Mouse (Mus musculus) mouse embryonic stem cell (cell line): ENCODE results near the gene Cdnf.

Experiments used
- in situ Hi-C, 2 experiments: fragments of 300-500 bp; cut with MboI; formaldehyde crosslinking; loops; 1 replicate in 1 of 2; 3 replicates in 1 of 2; pipeline ENCODE4 v1.14.3; 2019 to 2020; ENCODE audit warnings: low sequenced_read_pairs in 2 of 2, low pct_unique_long_range_greater_than_20kb in 1 of 2, mixed read lengths in 1 of 2; ENCODE audit not compliant: unreplicated experiment in 1 of 2

The Cdnf gene

GRCm38 (mm10) chr2:3512552-3513454 lies at the start of gene Cdnf, which contains the start of the genes Gm45902 and Hspa14:
Cdnf (plus strand) TSS chr2:3513030.
Gm45902 (minus strand) TSS chr2:3512790.
Hspa14 (minus strand) TSS chr2:3512814.
- in situ Hi-C loops = no loop called here

GRCm38 (mm10) chr2:3473891-3474290 lies 38.9 kb upstream of the Cdnf start:
- in situ Hi-C loops = no loop called here

- in situ Hi-C loops = no loop called here
Observed at GRCm38 (mm10) chr2:3474361-3474805, 38.4 kb upstream of the Cdnf start.

GRCm38 (mm10) chr2:3474861-3475283 lies 38.0 kb upstream of the Cdnf start, which contains the start of gene Suv39h2:
Suv39h2 (minus strand) TSS chr2:3475031.
- in situ Hi-C loops = no loop called here

- in situ Hi-C loops = no loop called here
Observed at GRCm38 (mm10) chr2:3475746-3476251, 37.0 kb upstream of the Cdnf start.

GRCm38 (mm10) chr2:3480239-3480638 lies 32.6 kb upstream of the Cdnf start:
- in situ Hi-C loops = no loop called here

- in situ Hi-C loops = no loop called here
Observed at GRCm38 (mm10) chr2:3489816-3490215, 23.0 kb upstream of the Cdnf start.

- in situ Hi-C loops = no loop called here
Observed at GRCm38 (mm10) chr2:3493833-3494409, 18.9 kb upstream of the Cdnf start.

GRCm38 (mm10) chr2:3499543-3499942 lies 13.3 kb upstream of the Cdnf start:
- in situ Hi-C loops = no loop called here

- in situ Hi-C loops = no loop called here
Observed at GRCm38 (mm10) chr2:3500886-3501285, 11.9 kb upstream of the Cdnf start.

GRCm38 (mm10) chr2:3512076-3512475 lies 754 bp upstream of the Cdnf start:
- in situ Hi-C loops = no loop called here

- in situ Hi-C loops = no loop called here
Observed at GRCm38 (mm10) chr2:3522558-3522957, 9.7 kb downstream of the Cdnf start.

GRCm38 (mm10) chr2:3526288-3526687 lies 13.5 kb downstream of the Cdnf start:
- in situ Hi-C loops = loop anchor here in 1 of 2 experiments (25.0 kb wide), 1 partner anchor 286 kb away; no protein-coding TSS in a partner anchor

GRCm38 (mm10) chr2:3541307-3542079 lies 28.7 kb downstream of the Cdnf start:
- in situ Hi-C loops = loop anchor here in 1 of 2 experiments (25.0 kb wide), 1 partner anchor 271 kb away; no protein-coding TSS in a partner anchor

- in situ Hi-C loops = loop anchor here in 1 of 2 experiments (25.0 kb wide), 1 partner anchor 266 kb away; no protein-coding TSS in a partner anchor
Observed at GRCm38 (mm10) chr2:3546055-3546454, 33.2 kb downstream of the Cdnf start.

- in situ Hi-C loops = loop anchor here in 1 of 2 experiments (25.0 kb wide), 1 partner anchor 266 kb away; no protein-coding TSS in a partner anchor
Observed at GRCm38 (mm10) chr2:3546588-3546987, 33.8 kb downstream of the Cdnf start.

- in situ Hi-C loops = no loop called here
Observed at GRCm38 (mm10) chr2:3570186-3570585, 57.4 kb downstream of the Cdnf start, which contains the start of gene Fam107b. Fam107b (plus strand) TSS chr2:3570488.

GRCm38 (mm10) chr2:3570606-3571005 lies 57.8 kb downstream of the Cdnf start:
- in situ Hi-C loops = no loop called here
